Mouse (Mus musculus) spleen, embryonic (tissue): Measurements from ENCODE around the gene Psmd5.
"Not testable (repeated sequence)": the region's sequence is repeated elsewhere in the genome, so short reads cannot be mapped to it uniquely, and the experiment has no call there.

Experiments
- CTCF ChIA-PET: fragments of 350-600 bp; sonication (Branson Sonifier 250); formaldehyde crosslinking; loops from one replicate; lab custom pipeline; 2022; lab: Charles Lee

Gene Psmd5

DNA sequence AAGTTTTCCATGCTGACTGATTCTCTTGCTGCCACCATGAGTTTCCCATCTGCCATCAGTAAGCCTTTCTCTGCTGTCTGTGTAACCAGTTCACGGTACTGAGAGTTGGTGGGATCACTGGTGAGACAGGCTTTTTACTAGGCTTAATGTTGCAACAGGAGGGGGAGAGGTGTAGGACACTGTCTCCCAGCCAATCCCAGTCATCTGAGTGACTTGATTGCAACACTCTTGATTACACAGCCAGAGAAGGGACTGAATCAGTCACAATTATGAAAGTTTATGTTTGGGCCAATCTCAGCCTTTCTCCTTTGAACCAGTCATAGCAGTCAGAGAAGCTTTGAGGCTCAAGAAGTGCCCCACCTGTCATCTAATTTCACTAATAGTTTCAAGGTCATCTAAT lies 46.7 kb downstream of the Psmd5 start:
- CTCF ChIA-PET: interaction anchor here (0.6 kb wide), 1 partner anchor 140 kb away, joined by 3 read pairs; no protein-coding TSS in a partner anchor

DNA sequence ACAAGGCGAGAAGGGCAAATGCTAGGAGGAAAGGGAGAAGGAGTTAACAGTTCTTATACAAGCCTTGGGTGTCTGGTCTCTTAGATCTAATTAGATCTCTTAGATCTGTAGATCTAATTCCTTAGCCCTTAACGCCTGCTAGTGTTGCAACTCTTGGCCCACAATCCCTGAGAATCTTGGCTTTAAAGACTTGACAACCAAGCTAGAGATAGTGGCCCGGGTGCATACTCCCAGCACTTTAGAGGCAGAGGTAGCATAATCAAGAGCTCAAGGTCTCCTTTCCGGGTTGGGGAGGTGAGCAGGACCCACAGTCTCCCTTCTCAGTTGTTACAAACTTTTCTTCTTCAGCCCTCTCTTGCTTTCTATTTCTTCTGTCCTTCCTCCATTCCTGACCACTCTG lies 47.2 kb downstream of the Psmd5 start:
- CTCF ChIA-PET: interaction anchor here (0.6 to 1.1 kb wide), 2 partner anchors 76 to 139 kb away, joined by 3 to 20 read pairs; no protein-coding TSS in a partner anchor

DNA sequence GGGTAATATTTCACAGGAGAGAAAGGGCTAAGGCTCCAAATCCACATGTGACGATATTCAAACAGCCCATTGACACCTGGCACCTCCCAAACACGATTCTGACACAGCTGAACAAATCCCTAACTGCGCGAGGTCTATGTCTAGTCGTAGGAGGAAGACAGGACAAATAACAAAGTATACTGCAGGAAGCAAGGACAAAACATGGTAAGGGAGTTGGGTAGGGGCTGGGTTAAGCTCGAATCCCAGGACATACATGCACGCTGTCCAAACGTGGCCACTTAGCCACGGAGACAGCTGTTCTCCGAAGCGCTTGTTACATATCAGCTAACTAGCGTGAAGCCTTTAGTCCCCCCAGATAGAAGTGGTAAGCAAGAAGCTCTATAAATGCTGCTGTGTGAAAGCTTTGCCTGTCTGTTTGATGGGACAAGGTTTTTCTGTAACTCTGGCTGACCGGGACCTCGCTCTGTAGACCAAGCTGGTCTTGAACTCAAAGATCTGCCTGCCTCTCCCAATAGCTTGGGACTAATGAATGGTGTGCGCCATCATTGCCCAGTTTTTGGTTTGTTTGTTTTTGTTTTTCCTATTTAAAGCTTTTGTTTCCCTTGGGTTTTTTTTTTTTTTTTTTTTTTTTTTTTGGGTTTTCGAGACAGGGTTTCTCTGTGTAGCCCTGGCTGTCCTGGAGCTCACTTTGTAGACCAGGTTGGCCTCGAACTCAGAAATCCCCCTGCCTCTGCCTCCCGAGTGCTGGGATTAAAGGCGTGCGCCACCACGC lies 48.1 kb downstream of the Psmd5 start:
- CTCF ChIA-PET: interaction anchor here (1.1 kb wide), 1 partner anchor 75 kb away, joined by 20 read pairs; no protein-coding TSS in a partner anchor

DNA sequence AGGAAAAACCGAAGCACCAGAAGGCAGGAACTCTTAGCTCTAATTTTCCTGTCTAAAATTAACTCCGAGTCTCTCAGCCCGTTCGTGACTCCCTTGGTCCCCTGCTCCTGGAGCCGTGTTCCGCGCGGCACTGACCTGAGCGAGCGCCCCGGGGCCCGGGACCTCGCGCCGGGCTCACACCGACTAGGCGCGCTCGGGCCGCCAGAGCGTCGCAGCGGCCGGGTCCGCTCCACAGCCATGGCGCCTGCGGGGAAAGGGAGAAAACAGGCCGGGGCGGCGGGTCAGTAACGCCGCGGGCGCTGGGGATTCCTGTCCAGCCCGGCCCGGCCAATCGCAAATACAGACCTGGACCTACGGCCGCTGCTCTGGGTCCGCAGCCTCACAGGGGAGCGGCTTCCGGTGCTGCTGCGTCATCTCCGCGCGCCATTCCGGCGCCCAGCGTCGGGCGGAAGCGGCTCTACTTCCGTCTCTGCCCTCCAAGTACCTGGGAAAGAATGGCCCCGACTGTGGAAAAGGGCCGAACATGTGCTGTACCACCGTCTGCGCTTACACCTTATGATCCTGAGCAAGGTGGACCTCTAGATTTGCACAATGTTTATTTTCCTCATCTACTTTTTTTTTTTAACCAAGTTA lies 48.8 kb downstream of the Psmd5 start, which contains the start of gene Fbxw2:
Gene Fbxw2, minus strand, starts transcription at position 485 of the 633 bp plus-strand sequence.
- CTCF ChIA-PET: no interaction called here

DNA sequence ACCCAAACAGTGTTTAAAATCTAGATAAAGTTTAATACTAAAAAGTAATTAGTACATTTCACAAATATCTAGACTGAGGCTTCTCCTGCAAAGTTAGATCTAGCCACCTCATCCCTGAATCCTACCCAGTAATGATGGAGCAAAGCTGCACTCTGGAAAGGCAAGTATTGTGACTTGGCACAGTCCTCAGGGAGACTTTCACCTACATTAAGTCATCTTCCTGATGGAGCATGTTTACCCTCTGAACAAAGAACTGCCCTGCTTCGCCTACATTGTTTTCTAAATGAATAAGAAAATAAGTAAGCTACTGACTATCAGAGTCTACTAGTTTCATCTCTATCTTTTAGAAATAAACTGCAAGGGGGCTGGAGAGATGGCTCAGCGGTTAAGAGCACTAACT lies 56.3 kb downstream of the Psmd5 start:
- CTCF ChIA-PET: interaction anchor here (1.1 kb wide), 1 partner anchor 67 kb away, joined by 3 read pairs; no protein-coding TSS in a partner anchor

DNA sequence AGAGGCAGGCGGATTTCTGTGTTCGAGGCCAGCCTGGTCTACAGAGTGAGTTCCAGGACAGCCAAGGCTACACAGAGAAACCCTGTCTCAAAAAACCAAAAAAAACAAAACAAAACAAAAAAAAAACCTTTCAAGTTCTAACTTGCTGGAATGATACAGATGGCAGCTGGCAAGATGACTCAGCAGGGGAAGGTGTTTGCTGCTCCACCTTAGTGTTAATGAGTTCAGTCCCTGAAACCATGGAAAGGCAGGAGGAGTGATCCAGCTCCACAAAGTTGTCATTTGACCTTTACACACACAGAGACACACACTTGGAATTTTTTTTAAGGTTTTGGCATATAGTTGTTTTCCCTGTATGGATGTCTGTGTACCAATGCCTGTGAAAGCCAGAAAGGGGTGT lies 58.9 kb downstream of the Psmd5 start:
- CTCF ChIA-PET: not testable (repeated sequence)

DNA sequence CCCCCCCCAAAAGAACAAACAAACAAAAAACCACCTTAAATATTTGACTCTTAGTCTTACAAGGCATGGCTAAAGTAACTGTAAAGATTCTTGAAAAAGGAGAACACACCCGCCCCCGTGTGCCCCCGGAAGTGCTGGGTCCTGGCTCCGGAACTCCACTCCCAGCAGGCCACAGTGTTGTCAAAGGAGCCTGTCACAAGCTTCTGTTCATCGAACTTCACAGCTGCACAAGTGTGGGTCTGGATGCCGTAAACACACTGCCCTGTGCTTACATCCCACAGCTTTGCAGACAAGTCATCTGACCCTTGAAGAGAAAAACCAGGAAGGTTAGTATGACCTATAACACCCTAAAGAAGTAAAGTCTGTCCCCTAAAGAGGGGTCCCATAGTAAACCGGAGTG lies 62.1 kb downstream of the Psmd5 start:
- CTCF ChIA-PET: no interaction called here

DNA sequence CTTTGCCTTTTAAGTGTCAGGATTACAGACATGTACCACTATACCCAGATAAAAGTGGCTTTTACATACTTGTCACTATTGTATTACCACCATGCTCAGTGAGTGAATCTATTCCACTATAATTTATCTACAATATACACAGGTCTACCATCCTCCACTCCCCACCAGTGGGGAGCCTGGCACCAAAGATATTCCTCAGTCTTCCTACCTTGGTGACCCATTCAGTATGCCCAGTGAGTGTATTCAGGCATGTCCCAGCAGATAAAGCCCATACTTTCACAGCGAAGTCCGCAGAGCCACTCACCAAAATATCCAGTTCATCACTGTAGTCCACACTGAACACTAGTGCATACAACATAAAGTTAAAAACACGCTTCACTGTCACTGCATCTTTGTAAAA lies 64.0 kb downstream of the Psmd5 start:
- CTCF ChIA-PET: interaction anchor here (0.5 kb wide), 1 partner anchor 61 kb away, joined by 3 read pairs; no protein-coding TSS in a partner anchor

DNA sequence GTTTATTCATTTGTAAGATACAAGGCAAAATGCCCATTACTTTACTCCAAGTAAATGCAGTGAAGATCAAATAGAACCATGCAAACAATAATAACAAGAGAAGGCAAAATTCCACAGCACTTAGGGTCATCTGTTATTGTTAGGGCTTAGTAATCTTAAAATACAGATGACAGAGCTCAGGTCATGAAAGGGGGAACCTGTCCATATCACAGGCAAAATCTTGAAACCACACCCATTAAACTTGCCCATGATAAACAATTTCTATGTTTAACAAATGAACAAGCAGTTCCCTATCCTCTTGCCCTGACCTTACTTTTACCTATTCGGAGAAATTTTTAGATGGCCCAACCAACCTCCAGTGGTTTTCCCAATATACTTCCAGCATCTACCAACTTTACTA lies 65.2 kb downstream of the Psmd5 start:
- CTCF ChIA-PET: no interaction called here

DNA sequence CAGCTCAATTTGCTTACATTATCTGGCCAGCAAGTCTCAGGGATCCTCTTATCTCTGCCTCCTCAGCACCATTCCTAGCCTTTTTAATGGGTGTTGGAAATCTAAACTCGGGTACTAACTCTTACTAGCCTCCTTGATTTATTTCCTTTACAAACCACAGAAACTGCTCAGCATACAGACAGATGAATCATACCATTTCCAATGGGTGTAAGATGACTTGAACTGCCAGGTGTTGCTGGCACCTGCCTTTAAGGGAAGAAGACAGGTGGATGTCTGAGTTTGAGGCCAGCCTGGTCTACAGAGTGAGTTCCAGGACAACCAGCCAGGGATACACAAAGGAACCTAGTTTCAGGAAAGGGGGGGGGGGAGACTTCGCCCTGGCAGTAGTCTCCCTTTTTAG lies 66.7 kb downstream of the Psmd5 start:
- CTCF ChIA-PET: no interaction called here

DNA sequence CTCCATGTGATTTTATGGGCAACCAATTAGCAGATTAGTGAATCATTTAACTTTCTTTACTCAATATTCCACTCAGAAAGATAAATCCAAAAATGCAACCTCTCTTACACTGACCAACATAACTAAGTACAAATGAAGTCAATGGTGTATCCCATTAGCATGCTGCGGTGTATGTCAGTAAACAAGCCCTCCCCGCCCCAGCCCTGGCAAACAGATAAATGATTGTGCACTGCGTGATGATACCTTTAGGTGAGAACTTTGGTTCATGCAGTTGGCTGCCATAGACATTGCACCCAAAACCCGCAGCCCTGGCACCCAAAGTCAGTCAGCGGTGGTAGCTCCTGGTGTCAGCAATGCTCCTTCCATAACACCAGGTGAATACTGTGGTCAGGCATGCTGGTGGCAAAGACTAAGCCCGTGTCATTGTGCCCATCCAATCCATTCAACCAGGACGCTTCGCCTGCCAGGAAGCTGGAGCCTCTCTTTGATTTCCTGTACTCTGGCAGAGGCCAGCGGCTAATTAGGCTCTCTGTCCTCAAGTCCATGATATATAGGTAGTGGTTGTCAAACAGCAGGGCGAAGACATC lies 69.3 kb downstream of the Psmd5 start:
- CTCF ChIA-PET: no interaction called here

DNA sequence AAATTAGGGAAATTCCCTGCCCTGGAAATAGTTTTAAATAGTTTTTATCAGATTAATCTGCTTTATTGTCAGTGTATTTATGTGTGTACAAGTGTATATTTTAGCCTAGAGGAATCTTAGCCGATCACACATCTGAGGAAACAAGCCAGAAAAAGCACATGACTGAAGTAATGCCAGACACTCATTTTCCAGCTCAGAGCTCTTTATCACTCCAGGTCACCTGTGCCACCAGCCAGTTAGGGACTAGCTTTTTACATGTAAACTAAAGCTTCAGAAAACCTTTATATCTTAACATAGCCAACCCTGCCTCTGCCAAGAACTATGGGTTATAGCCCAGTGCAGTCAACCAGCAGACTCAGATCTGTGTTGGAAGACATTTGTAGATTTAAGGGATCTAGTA lies 70.0 kb downstream of the Psmd5 start:
- CTCF ChIA-PET: no interaction called here

DNA sequence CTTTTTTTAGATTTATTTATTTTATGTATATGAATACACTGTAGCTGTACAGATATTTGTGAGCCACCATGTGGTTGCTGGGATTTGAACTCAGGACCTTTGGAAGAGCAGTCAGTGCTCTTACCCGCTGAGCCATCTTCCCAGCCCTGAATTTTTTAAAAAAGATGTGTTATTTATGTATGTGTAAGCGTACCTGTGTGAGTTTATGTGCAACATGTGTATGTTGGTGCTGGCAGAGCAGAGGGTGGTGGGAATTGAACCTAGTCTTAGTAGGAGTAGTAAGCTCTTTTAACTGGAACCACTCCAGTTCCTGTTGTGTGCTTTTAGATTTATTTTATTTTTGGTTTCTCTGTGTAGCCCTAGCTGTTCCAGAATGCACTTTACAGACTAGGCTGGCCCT lies 70.6 kb downstream of the Psmd5 start:
- CTCF ChIA-PET: interaction anchor here (0.7 kb wide), 1 partner anchor 19 kb away, joined by 6 read pairs; no protein-coding TSS in a partner anchor

DNA sequence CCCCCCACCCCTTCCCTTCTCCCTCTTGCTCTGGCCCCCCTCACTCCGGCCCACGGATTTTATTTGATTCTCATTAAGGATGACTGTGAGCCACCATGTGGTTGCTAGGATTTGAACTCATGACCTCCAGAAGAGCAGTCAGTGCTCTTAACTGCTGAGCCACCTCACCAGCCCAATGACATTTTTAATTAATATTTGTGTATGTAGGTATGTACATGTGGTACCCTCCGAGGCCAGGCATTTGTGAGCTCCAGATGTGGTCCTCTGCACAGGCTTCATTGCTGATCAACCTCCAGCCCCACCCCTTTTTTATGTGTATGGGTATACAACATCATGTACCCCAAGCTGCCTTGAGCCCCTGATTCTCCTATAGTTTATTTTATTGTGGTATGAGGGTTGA lies 71.0 kb downstream of the Psmd5 start:
- CTCF ChIA-PET: interaction anchor here (0.7 kb wide), 1 partner anchor 19 kb away, joined by 6 read pairs; no protein-coding TSS in a partner anchor

DNA sequence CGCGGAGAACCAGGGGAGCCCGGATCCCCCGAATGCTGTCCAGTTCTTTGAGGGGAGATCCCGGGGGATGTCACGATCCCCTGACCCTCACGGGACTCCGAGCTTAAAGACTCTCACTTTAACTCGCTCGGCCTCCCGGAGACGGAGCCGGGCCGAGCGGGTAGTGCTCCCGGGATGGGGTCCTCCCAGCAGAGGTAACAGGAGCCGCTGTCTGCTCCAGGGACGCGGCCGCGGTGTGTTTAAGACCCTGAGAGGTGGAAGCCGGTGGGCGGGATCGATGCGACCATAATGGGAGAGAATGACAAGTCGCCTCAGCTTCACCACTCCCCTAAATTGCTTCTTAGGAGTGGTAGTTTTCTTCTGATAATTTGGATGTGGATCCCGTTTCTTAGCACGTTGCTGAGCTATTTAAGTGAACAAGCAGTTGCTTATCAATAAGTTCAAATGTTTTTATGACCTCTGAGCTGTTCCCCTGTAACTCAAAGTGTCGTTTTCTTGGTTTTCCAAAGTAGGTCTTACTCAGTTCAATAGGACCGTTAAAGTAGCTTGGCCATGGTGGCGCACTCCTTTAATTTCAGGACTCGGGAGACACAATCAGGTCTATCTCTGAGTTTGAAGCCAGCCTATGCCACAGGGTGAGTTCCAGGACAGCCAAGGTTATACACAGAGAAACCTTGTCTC lies 72.1 kb downstream of the Psmd5 start:
- CTCF ChIA-PET: interaction anchor here (0.6 kb wide), 2 partner anchors 30 to 1432 kb away, joined by 3 to 4 read pairs; no protein-coding TSS in a partner anchor

DNA sequence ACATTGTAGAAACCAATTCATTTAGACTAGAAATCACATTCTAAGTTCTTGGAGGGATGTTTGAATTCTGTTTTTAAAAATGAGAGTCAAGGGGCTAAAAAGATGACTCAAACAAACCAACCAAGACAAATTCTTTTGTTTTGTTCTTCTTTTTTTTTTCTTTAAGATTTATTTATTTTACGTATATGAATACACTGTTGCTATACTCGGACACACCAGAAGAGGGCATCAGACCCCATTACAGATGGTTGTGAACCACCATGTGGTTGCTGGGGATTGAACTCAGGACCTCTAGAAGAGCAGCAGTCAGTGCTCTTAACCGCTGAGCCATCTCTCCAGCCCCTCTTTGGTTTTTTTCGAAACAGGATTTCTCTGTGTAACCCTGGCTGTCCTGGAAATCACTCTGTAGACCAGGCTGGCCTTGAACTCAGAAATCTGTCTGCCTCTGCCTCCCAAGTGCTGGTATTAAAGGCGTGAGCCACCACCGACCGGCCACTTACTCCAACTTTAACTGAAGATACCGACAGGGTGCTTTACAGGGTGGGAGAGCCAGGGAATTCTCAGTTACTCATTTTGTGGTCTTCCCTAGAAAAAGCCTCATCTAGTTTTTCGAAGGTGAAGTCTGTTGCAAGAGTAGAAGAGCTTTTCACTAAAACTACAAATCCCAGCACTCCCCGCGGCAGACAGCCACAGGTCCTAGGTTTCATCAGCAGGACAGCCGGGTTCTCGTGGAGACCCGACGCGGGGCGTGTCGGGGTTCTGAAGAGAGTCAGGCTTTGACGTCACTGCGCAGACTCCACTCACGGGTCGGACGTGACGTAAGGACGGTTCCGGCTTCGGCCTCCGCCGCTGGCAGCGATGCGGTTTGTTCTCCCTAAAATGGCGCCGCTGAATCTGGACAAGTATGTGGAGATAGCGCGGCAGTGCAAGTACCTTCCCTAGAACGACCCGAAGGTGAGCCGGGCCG lies 73.0 kb downstream of the Psmd5 start:
- CTCF ChIA-PET: interaction anchor here (0.5 to 0.6 kb wide), 3 partner anchors 29 to 1431 kb away, joined by 3 to 4 read pairs (median 3); no protein-coding TSS in a partner anchor

DNA sequence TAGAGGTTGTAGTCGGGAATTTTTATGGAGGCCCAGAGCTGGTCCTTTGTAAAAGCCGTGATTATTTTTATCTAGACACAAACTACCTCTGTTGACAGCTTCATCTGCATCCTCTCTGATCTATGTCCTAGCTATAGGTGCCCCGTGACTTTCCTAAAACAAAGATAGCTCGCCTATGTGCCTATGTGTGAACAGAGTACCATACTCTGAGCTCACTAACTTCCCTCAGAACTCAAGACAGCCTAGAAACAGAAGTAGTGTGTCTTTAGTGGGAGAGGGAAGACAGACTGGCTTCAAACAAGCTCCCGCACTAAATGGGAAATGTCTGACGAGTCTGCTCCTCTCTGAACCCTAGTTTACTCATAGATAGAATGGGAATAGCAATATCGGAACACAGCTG lies 74.4 kb downstream of the Psmd5 start:
- CTCF ChIA-PET: interaction anchor here (1.1 kb wide), 1 partner anchor 10 kb away, joined by 4 read pairs; no protein-coding TSS in a partner anchor
